Mouse (Mus musculus): ENCODE results near the gene Olah. TPM values are rescaled to one million over a fixed set of nuclear protein-coding genes. Genes with fewer than 3 reads are reported as not detected.

The Olah gene
- polyA plus RNA-seq, 1 experiment from 2014 or later: 0.15 TPM

- Histone ChIP-seq H3K27me3 (no peaks in the 10 kb centered on the region), H3K27ac (no peak overlapping the region), H3K4me1 (no peaks in the 10 kb centered on the region), H3K4me3 (no peak overlapping the region), H3K36me3 (no peaks in the 10 kb centered on the region), H3K4me2 (replicated peaks) (no peak overlapping the region), H3K9ac (no peak overlapping the region), H3K9me3 (no peaks in the 10 kb centered on the region)
- no peak for ATAC-seq (ENCODE audit: low FRiP score, low read depth)
- 87% methylated on average over 1 of the region's 1 CpGs for WGBS
These were observed 104.8 kb downstream of the Olah start for GRCm38 (mm10) chr2:3292170-3292569.

Other genes with a start within 250 kb of the Olah start
- 42.0 and 42.1 TPM in 2 replicates for gene Nmt2, start 113.0 kb downstream of the Olah start, polyA plus RNA-seq (2015; fragmentation: Nextera tagmentation; extraction: Ambion mirVana)
- 19.3 and 19.7 TPM in 2 replicates for gene Rpp38, start 64.6 kb downstream of the Olah start, polyA plus RNA-seq (2015; fragmentation: Nextera tagmentation; extraction: Ambion mirVana)
- 0.31 and 0.54 TPM in 2 replicates for gene Acbd7, start 61.0 kb downstream of the Olah start, polyA plus RNA-seq (2015; fragmentation: Nextera tagmentation; extraction: Ambion mirVana)
- not detected in 2 replicates for gene Meig1, start 25.4 kb upstream of the Olah start, polyA plus RNA-seq (2015; fragmentation: Nextera tagmentation; extraction: Ambion mirVana)
- 7.7 TPM in 2 replicates for gene Dclre1c, start 26.9 kb upstream of the Olah start, polyA plus RNA-seq (2015; fragmentation: Nextera tagmentation; extraction: Ambion mirVana)
- 20.8 and 22.3 TPM in 2 replicates for gene Suv39h2, start 77.8 kb upstream of the Olah start, polyA plus RNA-seq (2015; fragmentation: Nextera tagmentation; extraction: Ambion mirVana)
- 5.4 and 5.6 TPM in 2 replicates for gene Gm45902, start 115.6 kb upstream of the Olah start, polyA plus RNA-seq (2015; fragmentation: Nextera tagmentation; extraction: Ambion mirVana)
- gene Hspa14, start 115.6 kb upstream of the Olah start, polyA plus RNA-seq (2015; fragmentation: Nextera tagmentation; extraction: Ambion mirVana): 106 and 109 TPM in 2 replicates
- 0.10 and 0.17 TPM in 2 replicates for gene Cdnf, start 115.8 kb upstream of the Olah start, polyA plus RNA-seq (2015; fragmentation: Nextera tagmentation; extraction: Ambion mirVana)
- 32.8 and 34.9 TPM in 2 replicates for gene Fam107b, start 173.3 kb upstream of the Olah start, polyA plus RNA-seq (2015; fragmentation: Nextera tagmentation; extraction: Ambion mirVana)

Measured in limb, embryonic 13.5 days (tissue).